Mouse (Mus musculus) CD8-positive naive resting alpha-beta T cell, adult 2 months (primary cell): ENCODE data around the gene Tenm3.

ENCODE experiments used
- DNase-seq, 2 experiments: peaks; one replicate each; pipeline ENCODE4 v3.0.0; 2022; ENCODE audit warnings: low read depth in 2 of 2, low spot score in 2 of 2

Tenm3 gene

DNA sequence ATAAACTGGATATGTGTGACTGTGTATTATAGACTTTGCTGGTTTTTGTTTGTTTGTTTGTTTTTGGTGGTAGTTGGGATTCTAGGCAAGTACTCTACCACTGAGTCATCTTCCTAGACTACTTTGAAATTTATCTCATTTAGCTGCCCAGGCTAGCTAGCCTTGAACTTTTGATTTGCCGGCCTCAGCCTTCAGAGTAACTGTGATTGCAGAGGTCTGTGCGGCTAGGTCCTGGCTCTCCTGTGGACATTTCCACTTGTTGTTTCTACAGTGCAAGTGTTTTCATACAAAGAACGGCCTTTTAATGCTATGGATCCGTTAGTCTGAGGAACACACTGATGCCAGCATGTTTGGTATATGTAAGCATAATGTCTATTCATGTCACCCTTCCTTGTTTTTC lies 495.4 kb downstream of the Tenm3 start:
- DNase-seq: no peak

DNA sequence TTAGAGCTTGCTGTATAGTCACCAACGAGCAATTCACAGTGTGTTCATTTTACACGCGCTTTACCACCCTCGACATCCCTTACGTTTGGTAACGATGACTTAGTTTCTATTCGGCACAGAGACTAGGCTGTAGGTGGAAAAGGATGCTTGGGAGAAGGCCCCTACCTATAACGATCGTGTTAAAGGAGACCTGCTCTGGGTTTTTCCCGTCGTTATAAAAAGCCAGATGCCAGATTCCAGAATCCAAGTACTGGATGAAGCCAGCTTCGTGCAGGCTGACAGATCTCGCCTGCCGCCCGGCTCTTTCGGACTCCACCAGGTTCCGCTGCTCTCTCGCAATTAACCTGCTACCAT lies 500.7 kb downstream of the Tenm3 start:
- no peak for DNase-seq

DNA sequence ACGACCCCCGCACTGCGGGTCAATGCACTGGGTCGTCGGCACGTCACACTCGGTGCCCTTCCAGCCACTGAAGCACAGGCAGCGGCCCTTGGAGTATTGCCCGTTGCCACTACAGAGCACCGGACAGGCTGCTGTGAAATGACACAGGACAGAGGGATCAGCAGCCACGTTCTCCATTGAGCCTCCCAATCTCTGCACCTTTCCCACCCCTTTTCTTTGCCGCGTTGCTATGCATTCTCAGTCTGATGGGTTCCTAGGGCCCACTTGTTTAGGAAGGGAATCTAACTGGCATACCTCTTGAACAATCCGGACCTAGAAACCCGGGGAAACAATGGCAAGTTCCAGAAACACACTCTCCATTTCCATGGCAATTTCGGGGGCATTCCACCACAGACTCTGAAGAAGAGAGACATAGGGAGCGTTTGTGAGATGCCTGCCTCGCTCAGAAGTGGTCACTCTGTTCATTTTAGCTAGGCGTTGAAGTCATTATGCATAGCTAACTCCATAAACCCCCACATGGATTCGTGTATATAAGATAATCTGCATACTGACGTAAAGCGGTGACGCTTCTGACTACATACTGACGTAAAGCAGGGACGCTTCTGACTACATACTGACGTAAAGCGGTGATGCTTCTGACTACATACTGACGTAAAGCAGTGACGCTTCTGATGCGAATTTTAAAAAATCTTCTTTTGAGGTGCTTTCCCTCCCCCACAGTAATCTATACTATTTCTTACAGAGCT lies 501.3 kb downstream of the Tenm3 start:
- no peak for DNase-seq

DNA sequence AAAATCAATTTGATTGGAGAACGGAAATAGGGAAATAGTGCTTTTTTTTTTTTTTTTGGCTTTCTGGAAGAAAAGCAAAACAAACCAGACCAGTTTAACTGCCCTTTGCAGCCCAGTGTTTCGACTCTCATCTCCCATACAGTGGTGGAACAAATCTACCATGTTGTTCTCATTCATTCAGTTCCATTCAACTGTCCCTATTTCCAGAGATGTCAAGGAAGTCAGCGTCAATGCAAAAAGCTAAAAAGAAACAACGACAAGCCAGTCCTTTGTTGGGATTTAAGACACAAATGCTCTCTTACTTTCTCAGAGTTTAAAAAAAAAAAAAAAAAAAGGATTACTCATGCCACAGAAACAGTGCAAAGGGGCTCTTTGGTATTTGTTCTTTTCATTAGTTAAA lies 502.1 kb downstream of the Tenm3 start:
- no peak for DNase-seq

DNA sequence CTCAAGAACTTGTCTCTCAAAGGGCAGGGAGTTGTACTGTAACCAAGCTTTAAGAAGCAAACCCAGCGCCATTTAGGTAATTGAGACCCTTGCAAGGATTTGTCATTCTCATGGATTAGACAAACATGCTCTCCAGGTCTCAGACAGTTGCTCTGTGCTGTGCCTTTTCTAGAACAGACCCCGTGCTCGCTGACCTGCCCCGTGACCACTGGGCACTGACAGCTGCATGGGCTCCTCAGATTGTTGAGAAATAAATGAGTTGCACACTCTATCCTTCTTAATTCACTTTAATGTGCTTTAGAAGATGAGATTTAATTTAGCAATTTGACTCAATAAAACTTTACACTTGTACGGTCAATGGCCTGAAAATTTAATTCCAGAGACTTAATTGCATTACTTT lies 502.5 kb downstream of the Tenm3 start:
- DNase-seq: no peak

DNA sequence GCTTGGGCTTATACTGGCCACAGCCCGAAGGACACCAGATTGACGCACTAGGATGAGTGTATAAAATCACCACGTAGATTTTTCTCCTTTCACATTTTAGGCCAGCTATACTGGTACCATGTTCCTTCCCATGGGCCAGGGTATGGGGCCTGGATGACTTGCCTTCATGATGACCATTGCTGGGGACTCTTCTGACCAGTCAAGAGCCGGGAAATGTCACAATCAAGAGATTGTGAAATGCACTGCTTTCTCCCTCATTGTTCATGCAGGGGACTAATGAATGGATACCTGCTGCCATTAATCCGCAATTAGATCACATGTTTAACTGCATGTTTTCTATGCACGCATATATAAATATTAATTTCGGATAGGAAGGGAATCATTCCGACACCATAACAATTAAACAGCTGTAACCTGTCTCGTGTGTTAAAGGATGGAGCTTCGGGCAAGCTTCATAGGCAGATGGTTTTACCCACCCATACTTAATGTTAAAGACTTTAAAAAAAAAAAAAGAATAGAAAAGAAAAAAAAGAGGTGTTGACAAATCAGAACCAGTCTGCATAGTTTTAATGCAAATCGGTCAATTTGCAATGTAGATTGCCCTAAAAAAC lies 521.0 kb downstream of the Tenm3 start:
- no peak for DNase-seq

DNA sequence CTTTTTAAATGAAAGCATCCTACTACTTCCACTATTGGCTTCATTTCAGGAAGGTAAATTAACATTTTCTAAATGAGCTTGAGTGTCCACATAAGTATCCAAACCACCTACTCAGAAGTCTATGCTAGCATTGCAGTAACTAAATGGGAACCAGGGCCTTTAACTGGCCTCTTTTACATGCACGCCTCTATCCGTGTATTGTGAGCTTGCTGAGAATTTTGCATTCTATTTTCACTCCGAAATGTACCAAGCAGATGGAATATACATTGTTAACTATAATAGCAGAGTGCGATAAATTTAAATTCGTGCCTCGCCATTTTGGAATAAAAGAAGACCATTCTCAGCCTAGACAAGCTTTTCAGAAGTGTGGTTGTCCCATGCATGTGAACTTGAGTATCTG lies 521.5 kb downstream of the Tenm3 start:
- DNase-seq: no peak

DNA sequence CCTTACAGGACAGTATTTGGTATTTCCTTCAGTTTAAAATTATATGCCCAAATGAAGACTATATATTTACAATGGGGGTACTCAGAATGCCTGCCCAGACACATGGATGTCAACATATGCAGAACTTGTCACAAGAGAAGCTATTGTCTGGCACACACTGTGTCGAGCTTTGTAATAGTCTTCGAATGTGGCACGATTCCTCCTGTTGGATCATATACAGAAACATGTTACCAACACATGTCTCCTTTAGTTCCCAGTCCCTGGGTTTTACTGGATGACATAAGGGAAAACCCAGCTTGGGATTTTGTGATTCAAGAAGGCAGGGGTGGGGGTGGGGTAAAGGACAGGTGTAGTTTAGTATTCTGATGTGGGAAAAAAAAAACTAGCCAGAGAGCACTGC lies 524.1 kb downstream of the Tenm3 start:
- DNase-seq: no peak

DNA sequence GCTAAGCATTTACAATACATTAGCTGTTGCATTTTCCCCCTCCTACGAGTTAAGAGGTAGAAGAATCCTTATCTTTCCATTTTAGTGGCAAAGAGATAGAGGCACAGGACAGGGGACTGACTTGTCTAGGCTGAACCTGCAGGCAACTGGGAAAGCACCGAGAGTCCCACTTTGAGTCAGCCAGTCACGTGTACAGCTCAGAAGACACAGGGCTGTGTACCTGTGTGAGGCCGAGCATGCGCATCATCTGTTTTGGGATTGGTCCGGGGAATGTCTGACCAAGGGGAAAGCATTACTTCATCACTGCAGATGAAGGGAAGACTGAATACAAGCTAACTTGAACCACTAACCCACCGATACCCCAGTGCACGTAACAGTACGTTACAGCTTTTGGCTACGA lies 526.3 kb downstream of the Tenm3 start:
- no peak for DNase-seq

DNA sequence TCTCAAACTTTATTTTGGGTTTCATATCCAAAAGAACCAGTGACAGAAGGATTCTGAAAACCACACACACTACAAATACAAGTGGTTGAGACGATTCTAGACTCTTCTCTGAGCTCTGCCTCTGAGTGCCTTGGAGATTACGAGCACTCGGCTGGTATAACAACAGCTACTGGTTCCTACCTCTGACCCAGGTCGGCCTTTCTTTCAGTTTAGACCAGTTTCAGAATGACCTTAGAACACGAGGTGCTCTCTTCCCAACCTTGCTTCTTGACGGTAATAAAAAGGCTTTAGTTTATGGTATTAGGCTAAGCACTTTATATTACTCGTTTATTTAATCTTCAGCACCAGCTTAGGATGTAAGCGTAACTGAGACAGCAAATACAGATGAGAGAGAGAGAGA lies 528.1 kb downstream of the Tenm3 start:
- no peak for DNase-seq

DNA sequence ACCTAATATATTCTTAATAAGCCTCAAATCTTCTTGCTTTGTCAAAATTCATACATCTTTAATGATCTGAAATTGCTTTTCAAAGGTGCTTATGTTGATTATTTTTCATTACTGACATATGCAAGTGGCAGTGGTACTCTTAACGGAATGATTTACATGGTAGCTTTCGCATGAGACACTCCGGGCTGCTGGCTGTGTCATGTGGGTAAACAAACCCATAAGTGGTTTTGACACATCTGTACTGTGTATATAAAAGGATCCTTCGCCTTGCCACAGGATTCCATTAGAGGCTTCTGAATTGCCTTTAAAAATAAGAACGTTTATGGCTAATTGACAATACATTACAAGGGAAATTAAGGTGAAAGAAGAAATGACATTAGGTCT lies 529.8 kb downstream of the Tenm3 start:
- DNase-seq: no peak

DNA sequence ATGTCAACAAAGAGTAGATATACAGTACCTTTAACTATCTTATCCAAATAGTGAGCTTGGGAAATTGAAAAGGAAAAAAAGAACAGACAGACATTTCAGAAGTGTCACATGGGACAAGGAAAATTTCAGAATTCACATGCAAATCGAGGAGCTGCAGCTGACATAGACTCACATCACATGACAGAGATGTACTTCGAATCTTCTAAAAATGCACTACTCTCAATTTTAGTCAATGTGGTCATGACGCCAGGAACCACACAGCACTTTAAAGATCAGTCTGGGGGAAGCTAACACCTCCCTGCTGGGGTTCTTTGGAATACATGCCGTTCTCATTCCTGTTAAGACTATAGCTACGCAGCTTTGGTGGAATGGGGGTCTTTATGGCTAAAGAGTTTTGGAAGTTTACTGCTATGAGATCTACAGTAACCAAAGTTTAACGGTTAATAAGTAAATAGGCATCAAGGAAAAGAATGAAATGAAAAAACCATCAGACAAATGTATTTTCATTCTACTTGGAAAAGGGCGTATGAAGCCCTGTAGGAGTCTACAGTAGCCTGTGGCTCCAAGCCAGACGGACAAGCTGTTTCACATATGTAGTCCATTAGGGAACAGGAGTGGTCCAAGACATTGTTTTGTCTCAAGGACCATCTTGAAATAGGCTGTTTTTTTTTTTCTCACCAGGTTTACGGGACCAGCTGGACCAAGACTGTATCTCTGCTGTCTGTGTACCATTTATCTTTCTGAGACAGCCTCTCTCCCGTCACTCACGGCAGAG lies 530.4 kb downstream of the Tenm3 start:
- no peak for DNase-seq

DNA sequence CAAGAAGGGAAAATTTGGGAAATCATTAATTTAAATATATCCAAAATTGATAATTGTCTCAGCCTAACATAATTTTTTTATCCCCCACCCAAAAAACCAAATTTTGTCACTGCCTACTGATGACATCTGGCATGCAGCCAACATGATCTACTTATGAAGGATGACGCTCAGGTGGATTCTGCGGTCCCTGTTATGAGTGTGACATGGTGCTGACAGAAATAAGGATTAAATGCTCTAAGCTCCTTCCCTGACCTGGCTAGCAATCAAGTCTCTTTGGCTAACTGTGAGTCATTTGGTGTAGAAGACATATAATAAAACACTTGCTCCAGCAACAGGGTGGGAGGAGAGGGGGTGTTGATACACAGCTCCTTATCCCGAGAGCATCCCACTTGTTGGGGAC lies 532.0 kb downstream of the Tenm3 start:
- no peak for DNase-seq

DNA sequence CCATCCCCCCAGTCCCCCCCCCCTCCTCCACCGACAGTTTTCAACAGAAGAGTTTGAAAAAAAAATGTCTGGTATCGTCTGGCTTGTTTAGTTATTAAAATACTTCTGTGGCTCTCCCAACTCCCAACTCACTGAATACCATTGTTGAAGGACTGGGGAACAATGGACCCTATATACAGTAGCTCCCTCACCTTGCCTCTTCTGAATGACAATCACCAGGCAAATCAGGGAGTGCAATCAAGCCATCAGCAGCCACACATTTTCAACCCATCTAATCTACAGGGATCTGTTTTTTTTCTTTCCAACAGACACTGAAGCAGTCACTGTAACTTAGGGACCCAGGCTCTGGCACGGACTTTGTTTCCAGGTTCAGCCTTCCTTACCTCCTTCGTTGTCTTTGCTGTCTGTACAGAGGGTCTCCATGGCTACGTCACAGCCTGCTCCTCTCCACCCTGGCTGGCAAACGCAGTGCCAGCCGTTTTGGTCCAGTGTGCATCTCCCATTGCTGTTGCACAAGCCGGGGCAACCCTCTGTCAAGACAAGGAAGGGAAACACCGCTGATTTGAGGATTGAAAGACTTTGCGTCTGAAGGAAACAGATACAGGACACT lies 533.4 kb downstream of the Tenm3 start:
- DNase-seq: no peak

DNA sequence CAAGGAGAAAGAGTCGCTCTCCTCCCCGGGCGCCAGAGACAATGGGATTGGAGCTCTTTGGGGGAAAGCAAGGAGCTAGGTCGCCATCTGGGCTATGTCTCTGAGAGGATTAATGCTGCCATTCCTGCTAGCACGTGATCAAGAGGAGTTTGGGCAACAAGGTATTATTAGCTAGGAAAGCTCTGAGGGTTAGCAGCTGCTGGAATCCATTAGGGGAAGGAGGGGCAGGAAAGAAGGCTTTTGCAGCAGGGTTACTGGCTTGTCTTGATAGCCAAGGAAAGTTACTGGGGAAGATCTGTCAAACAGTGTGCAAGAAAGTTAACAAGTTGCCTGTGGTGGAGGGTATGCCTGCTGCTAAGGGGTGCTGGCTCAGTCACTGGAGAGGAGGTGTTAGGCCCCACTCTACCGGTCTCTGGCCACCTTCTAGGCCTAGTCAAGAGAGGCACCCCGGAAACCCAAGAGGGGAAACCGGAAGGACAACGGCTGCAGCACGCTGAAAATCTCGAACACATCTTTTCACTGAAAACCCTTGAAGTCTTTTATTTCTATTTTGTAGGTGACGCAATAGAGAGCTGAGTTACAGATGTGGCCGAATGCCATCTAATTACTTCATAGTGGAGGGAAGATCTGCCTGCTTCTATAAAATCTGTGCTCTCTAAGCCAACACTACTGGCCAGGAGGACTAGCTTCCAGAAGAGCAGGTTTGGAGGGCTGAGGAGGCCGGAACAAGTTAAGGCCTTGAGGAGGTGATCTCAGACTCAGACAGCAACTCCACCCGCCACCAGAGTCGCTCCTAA lies 534.4 kb downstream of the Tenm3 start:
- DNase-seq: no peak

DNA sequence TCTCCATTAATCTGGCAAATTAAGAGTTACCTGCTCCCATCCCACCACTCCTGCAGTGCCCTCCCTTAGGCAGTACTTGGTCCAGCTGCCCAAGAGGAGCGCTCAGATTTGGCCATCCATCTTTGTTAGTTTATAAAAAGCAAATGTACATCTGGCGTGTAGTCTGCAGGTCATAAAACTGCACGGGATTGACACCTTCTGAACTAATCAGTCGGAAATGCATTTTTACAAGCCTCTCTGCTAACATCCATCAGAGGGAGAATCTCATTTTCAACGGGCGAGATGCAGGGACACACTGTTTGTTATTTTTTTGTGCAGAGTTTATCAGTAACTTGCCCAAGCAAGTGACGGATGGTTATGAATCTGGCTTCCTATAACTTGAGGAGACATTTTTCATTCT lies 539.5 kb downstream of the Tenm3 start:
- DNase-seq: no peak

DNA sequence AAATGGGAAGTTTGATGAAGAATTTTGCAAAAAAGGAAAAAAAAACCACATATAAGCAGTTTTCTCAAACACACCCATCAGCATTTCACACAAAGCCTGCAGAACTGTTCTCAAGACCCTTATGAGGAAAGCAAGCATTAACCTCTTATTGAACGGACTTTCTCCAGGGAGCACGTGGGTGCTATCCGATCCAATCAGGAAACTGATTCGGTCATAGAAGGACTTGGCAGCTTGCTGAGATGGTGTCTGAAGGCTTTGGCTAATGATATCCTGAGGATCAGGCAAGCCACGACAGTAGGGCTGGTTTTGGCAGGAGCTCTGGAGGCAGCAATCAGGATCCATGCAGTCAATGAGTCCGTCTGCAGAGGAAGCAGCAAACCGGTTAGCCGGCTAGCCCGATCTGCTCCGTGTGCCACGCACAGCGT lies 543.1 kb downstream of the Tenm3 start:
- DNase-seq: no peak

DNA sequence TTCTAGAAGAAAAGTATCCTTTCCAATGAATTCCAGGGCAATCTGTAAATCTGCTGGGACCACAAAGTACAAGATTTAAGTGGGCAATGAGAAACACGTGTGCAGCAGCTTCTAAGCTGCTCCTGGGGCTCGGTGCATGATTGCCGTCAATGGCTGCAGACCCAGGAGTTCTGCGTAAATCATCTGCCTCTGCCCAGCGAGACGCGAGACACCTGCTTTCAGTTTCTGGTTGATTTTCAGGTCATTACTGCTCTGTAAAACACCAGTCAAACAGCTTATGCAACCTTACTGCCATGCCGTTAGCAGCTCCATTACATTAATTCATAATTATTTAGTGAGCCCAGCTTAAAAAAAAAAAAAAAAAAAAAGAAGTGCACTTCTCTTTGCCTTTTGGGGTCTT lies 543.7 kb downstream of the Tenm3 start:
- no peak for DNase-seq

DNA sequence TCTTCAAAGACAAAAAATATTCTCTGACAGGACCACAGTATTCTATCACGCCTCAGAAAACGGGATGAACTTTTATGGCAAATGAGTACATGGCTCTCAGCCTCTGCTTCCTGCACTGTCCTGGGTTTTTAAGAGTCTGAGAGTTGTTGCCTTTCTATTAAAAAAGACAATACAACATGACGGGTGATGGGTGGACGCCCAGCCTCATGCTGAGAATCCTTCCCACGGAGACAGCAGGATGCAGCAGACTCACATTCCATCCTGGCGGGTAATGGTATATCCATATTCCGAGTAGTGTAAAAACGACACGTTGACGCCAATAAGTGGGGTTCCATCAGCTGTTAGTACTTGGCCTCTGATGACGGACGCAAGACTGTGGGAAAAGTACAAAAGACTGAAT lies 544.4 kb downstream of the Tenm3 start:
- no peak for DNase-seq

DNA sequence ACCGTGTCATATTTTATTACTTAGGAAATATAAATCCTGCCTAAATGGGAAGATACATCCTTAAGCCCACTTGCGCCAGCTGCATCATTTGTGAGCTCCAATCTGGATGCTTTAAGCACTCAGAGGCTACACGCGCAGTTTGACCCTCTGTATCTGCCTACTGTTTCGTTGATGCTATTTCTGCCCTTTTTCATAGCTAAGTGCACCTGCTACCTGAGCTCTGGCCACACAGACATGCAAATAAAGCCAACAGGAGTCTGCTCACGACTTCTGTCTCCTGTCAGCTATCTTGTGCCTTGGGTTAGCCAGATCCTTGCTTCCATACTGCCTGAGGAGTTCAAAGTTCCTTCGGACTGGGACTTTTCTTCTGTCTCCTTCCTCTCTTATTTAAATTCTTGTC lies 547.4 kb downstream of the Tenm3 start:
- DNase-seq: no peak

DNA sequence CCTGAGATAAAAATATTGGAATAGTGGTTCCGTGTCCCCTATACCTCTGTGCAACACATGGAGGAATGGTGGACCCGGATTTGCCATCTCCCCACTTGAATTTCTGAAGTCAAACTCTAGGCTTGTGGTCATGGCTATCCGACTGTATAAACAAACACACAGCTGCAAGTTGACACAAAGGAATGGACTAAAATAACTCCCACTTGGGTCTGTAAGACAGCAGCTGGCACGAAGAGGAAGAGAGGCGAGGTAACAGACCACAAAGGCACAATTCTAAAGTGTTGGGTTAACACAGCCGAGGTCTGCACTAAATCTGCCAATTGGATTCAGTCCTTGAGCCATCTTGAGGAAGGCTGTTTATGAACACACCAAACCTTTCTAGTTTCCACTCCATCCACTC lies 548.2 kb downstream of the Tenm3 start:
- DNase-seq: no peak
